Comparison of ENCODE assay signal across 7 mouse cellular contexts in the genomic region with DNA sequence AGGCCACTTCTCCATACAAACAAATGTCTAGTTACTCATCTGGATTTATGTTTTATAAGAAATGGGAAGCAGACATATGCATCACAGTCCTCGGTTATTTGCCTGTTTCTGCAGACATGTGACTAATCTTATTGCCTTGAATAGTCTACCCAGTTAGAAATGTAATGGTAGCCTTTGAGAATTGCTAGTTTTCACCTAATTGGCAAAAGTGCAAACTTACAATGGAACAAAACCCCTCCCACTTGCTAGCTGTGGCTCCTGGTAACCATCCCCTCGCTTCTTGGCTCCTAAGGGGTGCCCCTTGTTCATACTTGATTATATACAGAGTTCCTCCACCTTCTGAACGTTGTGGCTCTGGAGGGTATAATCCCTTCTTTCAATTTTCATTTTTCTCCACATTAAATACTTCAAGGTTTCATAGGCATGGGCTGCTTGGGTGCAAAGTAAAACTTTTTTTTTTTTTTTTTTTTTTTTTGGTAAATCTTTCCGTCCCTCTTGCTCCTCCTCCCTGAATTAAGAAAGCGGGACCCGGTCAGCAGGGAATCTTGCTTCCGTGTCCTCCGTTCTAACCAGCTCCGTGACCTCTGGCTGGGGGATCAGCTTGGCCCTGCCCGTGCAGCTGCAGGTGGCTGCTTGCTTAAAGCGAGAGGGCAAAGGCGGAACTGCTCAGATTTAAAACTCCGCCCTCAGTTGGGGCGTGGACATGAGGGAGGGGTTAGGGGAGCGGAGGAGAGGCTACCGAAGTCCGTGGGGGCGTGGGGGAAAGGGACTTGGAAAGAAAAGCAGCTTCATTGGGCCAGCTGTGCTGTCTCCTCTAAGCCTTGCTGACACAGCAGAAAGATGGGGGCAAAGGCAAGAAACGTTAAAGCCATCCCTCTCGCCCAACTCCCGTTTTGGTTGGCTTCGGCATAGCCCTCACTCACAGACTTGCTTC. TPM values are rescaled to one million over a fixed set of nuclear protein-coding genes. Genes with fewer than 3 reads are reported as not detected.
DNase-seq lines count a peak whose midpoint lies in the region; ATAC-seq lines count a peak whose summit lies in the region.

No protein-coding gene starts in this region.

- no peaks in the 10 kb centered on the region; the same call in 1 of the 2 replicates for H3K27me3 ChIP-seq in intestine, embryonic 15.5 days (replicated peaks)
- H3K27me3 ChIP-seq in limb, embryonic 13.5 days, result peaks cover 11% of the 10 kb centered on the region
- peaks cover 20% of the 10 kb centered on the region for H3K27me3 ChIP-seq in midbrain, embryonic 13.5 days

- peak overlapping the region; percentile 35 for H3K4me3 ChIP-seq in intestine, embryonic 15.5 days (replicated peaks)
- H3K4me3 ChIP-seq in limb, embryonic 13.5 days, result peak overlapping the region; percentile 70
- H3K4me3 ChIP-seq in midbrain, embryonic 13.5 days (replicated peaks), result peak overlapping the region; percentile 50

- 0 out of 2 replicates have a peak overlapping the region, but pooled peaks have one; percentile 14 for H3K9ac ChIP-seq in intestine, embryonic 15.5 days
- H3K9ac ChIP-seq in limb, embryonic 13.5 days, result peak overlapping the region; percentile 59
- peak overlapping the region; percentile 64 for H3K9ac ChIP-seq in midbrain, embryonic 13.5 days (replicated peaks)

- H3K9me3 ChIP-seq in intestine, embryonic 15.5 days, result no peaks in the 10 kb centered on the region
- no peaks in the 10 kb centered on the region for H3K9me3 ChIP-seq in limb, embryonic 13.5 days
- H3K9me3 ChIP-seq in midbrain, embryonic 13.5 days, result no peaks in the 10 kb centered on the region

- ATAC-seq in granulocyte monocyte progenitor cell, adult 5-6 weeks (replicated peaks; ENCODE audit: poor library complexity, severe bottlenecking), result peak; percentile 73
- ATAC-seq in intestine, embryonic 15.5 days, result peak; percentile 65
- no peak for ATAC-seq in limb, embryonic 13.5 days (ENCODE audit: low FRiP score, low read depth)
- no peak for ATAC-seq in midbrain, embryonic 13.5 days

- H3K4me1 ChIP-seq in intestine, embryonic 15.5 days (replicated peaks), result peaks cover 36% of the 10 kb centered on the region
- peaks cover 53% of the 10 kb centered on the region for H3K4me1 ChIP-seq in limb, embryonic 13.5 days
- peaks cover 66% of the 10 kb centered on the region for H3K4me1 ChIP-seq in midbrain, embryonic 13.5 days (replicated peaks)

- H3K36me3 ChIP-seq in intestine, embryonic 15.5 days, result no peaks in the 10 kb centered on the region
- H3K36me3 ChIP-seq in limb, embryonic 13.5 days, result peaks cover 22% of the 10 kb centered on the region
- H3K36me3 ChIP-seq in midbrain, embryonic 13.5 days, result no peaks in the 10 kb centered on the region

- DNase-seq in adrenal gland, postnatal 10 days, result peak; percentile 88
- peak; percentile 90 for DNase-seq in embryo, embryonic 11 days
- DNase-seq in spleen, postnatal 4 days (ENCODE audit: low spot score in 2 of 2), result peak; percentile 56 to 72

- 7% methylated on average over 22 of the region's 22 CpGs for WGBS in intestine, embryonic 15.5 days
- 6% methylated on average over 22 of the region's 22 CpGs for WGBS in limb, embryonic 13.5 days
- 5% methylated on average over 22 of the region's 22 CpGs for WGBS in midbrain, embryonic 13.5 days

- peak overlapping the region; percentile 94 for H3K4me2 ChIP-seq in intestine, embryonic 15.5 days (replicated peaks)
- peak overlapping the region; percentile 92 for H3K4me2 ChIP-seq in limb, embryonic 13.5 days (replicated peaks)
- H3K4me2 ChIP-seq in midbrain, embryonic 13.5 days (replicated peaks), result peak overlapping the region; percentile 80

- H3K27ac ChIP-seq in intestine, embryonic 15.5 days, result peak overlapping the region; percentile 45; the same call in 1 of the 2 replicates
- H3K27ac ChIP-seq in limb, embryonic 13.5 days, result peak overlapping the region; percentile 61; the same call in 1 of the 2 replicates
- peak overlapping the region; percentile 77 for H3K27ac ChIP-seq in midbrain, embryonic 13.5 days

RNA-seq across cellular contexts. Expression of a gene that starts 4.7 kb away (rescaled TPM):
- 100 to 1,000 TPM in 1 of 2 experiments, 10 to 100 TPM in 1; 85.9 to 120 TPM for total RNA-seq in adrenal gland, postnatal 10 days (2021)
- not detected in 2 replicates for total RNA-seq in granulocyte monocyte progenitor cell, adult 5-6 weeks (2014; fragmentation: Nextera tagmentation)
- total RNA-seq in granulocyte monocyte progenitor cell, adult 5-6 weeks (2017), result 0.09 TPM in 1 of 2 replicates, not detected in the other
- 46.2 and 50.7 TPM in 2 replicates for polyA plus RNA-seq in intestine, embryonic 15.5 days (2015; fragmentation: Nextera tagmentation; extraction: Ambion mirVana)
- 129 and 140 TPM in 2 replicates for polyA plus RNA-seq in limb, embryonic 13.5 days (2015; fragmentation: Nextera tagmentation; extraction: Ambion mirVana)
- polyA plus RNA-seq in midbrain, embryonic 13.5 days (2015; fragmentation: Nextera tagmentation; extraction: Ambion mirVana), result 28.7 and 31.8 TPM in 2 replicates

RNA-seq across cellular contexts. Expression of a gene that starts 45.6 kb away (rescaled TPM):
- 100 to 1,000 TPM; 210 to 501 TPM for total RNA-seq in adrenal gland, postnatal 10 days (2021)
- not detected in 2 replicates for total RNA-seq in granulocyte monocyte progenitor cell, adult 5-6 weeks (2014; fragmentation: Nextera tagmentation)
- total RNA-seq in granulocyte monocyte progenitor cell, adult 5-6 weeks (2017), result not detected in 2 replicates
- 147 and 148 TPM in 2 replicates for polyA plus RNA-seq in intestine, embryonic 15.5 days (2015; fragmentation: Nextera tagmentation; extraction: Ambion mirVana)
- polyA plus RNA-seq in limb, embryonic 13.5 days (2015; fragmentation: Nextera tagmentation; extraction: Ambion mirVana), result 344 and 367 TPM in 2 replicates
- polyA plus RNA-seq in midbrain, embryonic 13.5 days (2015; fragmentation: Nextera tagmentation; extraction: Ambion mirVana), result 294 and 385 TPM in 2 replicates

Comparison
In these comparisons a context has a peak if more than half of its experiments do, and no peak if none do; other contexts are left out.
1. ATAC-seq: peak in granulocyte monocyte progenitor cell, adult 5-6 weeks (single experiment) and intestine, embryonic 15.5 days (single experiment); none in limb, embryonic 13.5 days (single experiment) and midbrain, embryonic 13.5 days (single experiment).
2. H3K9ac ChIP-seq: peak in every context shown above with its lines; median percentile 64 in midbrain, embryonic 13.5 days; 59 in limb, embryonic 13.5 days; 14 in intestine, embryonic 15.5 days.
3. Peak in every context shown above with its lines, with median percentiles within 50 percentile points of each other: DNase-seq, H3K27ac ChIP-seq, H3K4me2 ChIP-seq and H3K4me3 ChIP-seq.